Mouse (Mus musculus) induced T-regulatory cell, adult 2 months (primary cell): ENCODE data around the gene Rbm19.

Source experiments
- DNase-seq: peaks from one replicate; pipeline ENCODE4 v3.0.0-alpha.2; 2012; ENCODE audit warnings: low read depth

Gene Rbm19

GRCm38 (mm10) chr5:120165061-120165942 lies 49.0 kb downstream of the Rbm19 start:
- DNase-seq = no peak

GRCm38 (mm10) chr5:120167787-120168325 lies 51.6 kb downstream of the Rbm19 start:
- no peak for DNase-seq

- no peak for DNase-seq
These were observed 55.8 kb downstream of the Rbm19 start for GRCm38 (mm10) chr5:120171865-120172728.

GRCm38 (mm10) chr5:120172729-120173101 lies 56.5 kb downstream of the Rbm19 start:
- no peak for DNase-seq

- no peak for DNase-seq
These were observed 58.1 kb downstream of the Rbm19 start for GRCm38 (mm10) chr5:120174317-120174716.

- DNase-seq = no peak
These were observed 59.0 kb downstream of the Rbm19 start for GRCm38 (mm10) chr5:120175217-120175616.

- DNase-seq = no peak
These were observed 60.2 kb downstream of the Rbm19 start for GRCm38 (mm10) chr5:120176246-120177065.

- no peak for DNase-seq
These were observed 60.7 kb downstream of the Rbm19 start for GRCm38 (mm10) chr5:120177066-120177340.

- no peak for DNase-seq
These were observed 63.8 kb downstream of the Rbm19 start for GRCm38 (mm10) chr5:120180102-120180501.

- DNase-seq = no peak
These were observed 65.1 kb downstream of the Rbm19 start for GRCm38 (mm10) chr5:120181384-120181783.

GRCm38 (mm10) chr5:120183321-120183720 lies 67.1 kb downstream of the Rbm19 start:
- no peak for DNase-seq

- no peak for DNase-seq
These were observed 67.5 kb downstream of the Rbm19 start for GRCm38 (mm10) chr5:120183790-120184189.

- no peak for DNase-seq
These were observed 69.7 kb downstream of the Rbm19 start for GRCm38 (mm10) chr5:120185949-120186348.

- no peak for DNase-seq
These were observed 72.3 kb downstream of the Rbm19 start for GRCm38 (mm10) chr5:120188541-120188940.

- DNase-seq = no peak
These were observed 73.8 kb downstream of the Rbm19 start for GRCm38 (mm10) chr5:120190001-120190582.

- no peak for DNase-seq
These were observed 75.4 kb downstream of the Rbm19 start for GRCm38 (mm10) chr5:120191620-120192019.

- no peak for DNase-seq
These were observed 78.2 kb downstream of the Rbm19 start for GRCm38 (mm10) chr5:120194309-120194941.

GRCm38 (mm10) chr5:120194948-120195347 lies 78.7 kb downstream of the Rbm19 start:
- no peak for DNase-seq

GRCm38 (mm10) chr5:120196879-120197278 lies 80.6 kb downstream of the Rbm19 start:
- DNase-seq = no peak

GRCm38 (mm10) chr5:120197813-120198387 lies 81.6 kb downstream of the Rbm19 start:
- DNase-seq = no peak

GRCm38 (mm10) chr5:120199865-120200264 lies 83.6 kb downstream of the Rbm19 start:
- no peak for DNase-seq
